Mouse (Mus musculus): ENCODE results near the gene Tmem19. TPM values are rescaled to one million over a fixed set of nuclear protein-coding genes. Genes with fewer than 3 reads are reported as not detected.
"Not testable (repeated sequence)": the region's sequence is repeated elsewhere in the genome, so short reads cannot be mapped to it uniquely, and the experiment has no call there.

The Tmem19 gene
- total and polyA plus RNA-seq, 3 experiments: 8.6 to 15.1 (median 12.1) TPM

DNA sequence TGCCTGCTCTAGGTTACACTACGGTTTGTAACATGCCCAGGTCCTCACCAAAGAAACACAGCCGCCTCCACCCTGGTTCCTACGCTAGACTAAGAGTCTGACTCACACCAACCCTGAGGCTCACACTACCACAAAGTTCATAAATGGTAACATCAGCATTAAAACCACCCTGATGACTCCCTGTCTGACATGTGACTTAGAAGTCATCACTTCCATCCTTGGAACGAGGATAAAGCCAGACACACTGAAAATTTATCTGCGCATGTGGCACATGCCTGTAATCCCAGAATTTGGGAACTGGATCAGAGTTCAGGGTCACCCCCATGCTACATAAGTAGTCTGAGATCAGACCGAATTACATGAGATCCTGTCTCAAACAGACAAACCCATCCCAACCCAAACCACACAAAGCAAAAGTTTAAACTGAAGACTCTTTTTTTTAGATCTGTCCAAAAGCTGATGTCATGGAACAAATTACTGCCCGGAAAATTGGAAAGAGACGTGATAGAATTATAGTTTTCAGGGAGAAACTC is 29.8 kb downstream of the Tmem19 start:
- peaks cover 3% of the 10 kb centered on the region for H3K36me3 ChIP-seq (ENCODE audit: control insufficient read depth, insufficient read depth, low read length)
- intact Hi-C loops (cut with DNase I): no loop called here
- TF ChIP-seq POLR2A (IDR thresholded peaks at IDR 0.05; ENCODE audit: insufficient read depth, low read depth, low read length) (no peak), EP300 (IDR thresholded peaks at IDR 0.05; ENCODE audit: insufficient read depth, low read depth, low read length) (no peak), CTCF (IDR thresholded peaks at IDR 0.05) (no peak)
- no peak overlapping the region for H3K4me3 ChIP-seq
- 48% methylated on average over 8 of the region's 8 CpGs for WGBS
- DNase-seq: peak in 1 of 2 experiments; percentile 18
- 0 out of 2 replicates have a peak overlapping the region, but pooled peaks have one; percentile 24 for H3K9ac ChIP-seq (ENCODE audit: low read depth, low read length)
- no peaks in the 10 kb centered on the region for H3K79me2 ChIP-seq (replicated peaks; ENCODE audit: control insufficient read depth, insufficient read depth, low read length)
- no peaks in the 10 kb centered on the region for H3K27me3 ChIP-seq (ENCODE audit: control insufficient read depth, insufficient read depth, low read length)
- H3K27ac ChIP-seq: peak overlapping the region; percentile 61
- peaks cover 3% of the 10 kb centered on the region for H3K4me1 ChIP-seq (ENCODE audit: control insufficient read depth, insufficient read depth, low read length)

- 60% methylated on average over 3 of the region's 3 CpGs for WGBS
- H3K9ac ChIP-seq (ENCODE audit: low read depth, low read length): no peak overlapping the region
- H3K27me3 ChIP-seq (ENCODE audit: control insufficient read depth, insufficient read depth, low read length): no peaks in the 10 kb centered on the region
- no peak for TF ChIP-seq POLR2A (IDR thresholded peaks at IDR 0.05; ENCODE audit: insufficient read depth, low read depth, low read length)
- TF ChIP-seq EP300 (IDR thresholded peaks at IDR 0.05; ENCODE audit: insufficient read depth, low read depth, low read length): no peak
- no peak for TF ChIP-seq CTCF (IDR thresholded peaks at IDR 0.05)
- no peaks in the 10 kb centered on the region for H3K79me2 ChIP-seq (replicated peaks; ENCODE audit: control insufficient read depth, insufficient read depth, low read length)
- peaks cover 3% of the 10 kb centered on the region for H3K36me3 ChIP-seq (ENCODE audit: control insufficient read depth, insufficient read depth, low read length)
- peak overlapping the region; percentile 64; the same call in 1 of the 2 replicates for H3K27ac ChIP-seq
- H3K4me3 ChIP-seq: no peak overlapping the region
- no peak for DNase-seq
- intact Hi-C loops (cut with DNase I): no loop called here
- peaks cover 3% of the 10 kb centered on the region for H3K4me1 ChIP-seq (ENCODE audit: control insufficient read depth, insufficient read depth, low read length)
These were observed 33.2 kb downstream of the Tmem19 start for GRCm38 (mm10) chr10:115329010-115329530.

DNA sequence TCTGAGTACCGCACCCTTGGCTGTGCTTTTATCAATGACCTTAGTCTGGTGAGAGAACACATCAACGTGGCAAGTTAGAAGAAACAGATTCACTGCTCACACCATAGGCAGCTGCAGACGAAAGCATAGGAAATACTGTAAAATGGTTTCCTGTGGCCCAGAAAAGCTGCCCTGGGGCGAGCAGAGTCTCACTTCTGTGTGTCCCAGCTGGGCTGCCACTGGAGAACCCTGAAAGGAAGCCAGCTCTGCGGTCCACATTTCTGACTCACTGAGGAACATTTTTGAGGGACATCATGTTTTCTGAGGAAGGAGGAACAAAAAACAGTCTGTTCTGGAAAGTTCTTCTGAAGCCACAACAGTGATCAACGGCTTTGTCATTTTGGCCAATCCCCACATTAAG is 33.8 kb downstream of the Tmem19 start:
- no peak for TF ChIP-seq CTCF (IDR thresholded peaks at IDR 0.05)
- TF ChIP-seq EP300 (IDR thresholded peaks at IDR 0.05; ENCODE audit: insufficient read depth, low read depth, low read length): 0 out of 2 replicates have a peak, but pooled peaks have one; percentile 48
- TF ChIP-seq POLR2A (IDR thresholded peaks at IDR 0.05; ENCODE audit: insufficient read depth, low read depth, low read length): no peak
- WGBS: 35% methylated on average over 6 of the region's 6 CpGs
- Histone ChIP-seq H3K27me3 (ENCODE audit: control insufficient read depth, insufficient read depth, low read length) (no peaks in the 10 kb centered on the region), H3K9ac (ENCODE audit: low read depth, low read length) (no peak overlapping the region), H3K36me3 (ENCODE audit: control insufficient read depth, insufficient read depth, low read length) (peaks cover 3% of the 10 kb centered on the region), H3K4me1 (ENCODE audit: control insufficient read depth, insufficient read depth, low read length) (peaks cover 3% of the 10 kb centered on the region), H3K4me3 (no peak overlapping the region), H3K27ac (peak overlapping the region; percentile 64), H3K79me2 (replicated peaks; ENCODE audit: control insufficient read depth, insufficient read depth, low read length) (no peaks in the 10 kb centered on the region)
- intact Hi-C loops (cut with DNase I): no loop called here
- DNase-seq: peak; percentile 70 to 72

DNA sequence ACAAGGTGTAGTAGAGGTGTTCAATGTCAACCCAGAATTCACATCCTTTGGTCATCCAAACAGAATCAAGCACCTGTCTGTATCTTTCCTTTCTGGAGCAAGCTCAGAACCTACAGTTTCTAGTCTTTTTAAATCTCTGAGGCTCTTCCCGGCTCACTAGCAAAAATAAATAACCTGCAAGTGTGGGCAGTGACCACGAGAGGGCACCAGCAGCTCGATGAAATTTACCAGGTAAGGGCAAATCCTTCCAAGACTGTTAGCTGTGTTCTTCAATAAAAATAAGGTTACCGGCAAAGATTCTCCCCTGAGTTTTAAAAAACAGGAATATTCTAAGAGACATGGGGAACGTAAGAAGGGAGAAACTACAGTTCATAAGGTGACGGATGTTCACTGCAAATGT is 39.0 kb downstream of the Tmem19 start:
- H3K27me3 ChIP-seq (ENCODE audit: control insufficient read depth, insufficient read depth, low read length): no peaks in the 10 kb centered on the region
- peaks cover under 1% of the 10 kb centered on the region; the same call in 1 of the 2 replicates for H3K4me1 ChIP-seq (ENCODE audit: control insufficient read depth, insufficient read depth, low read length)
- peak; percentile 90 for TF ChIP-seq CTCF (IDR thresholded peaks at IDR 0.05)
- TF ChIP-seq POLR2A (IDR thresholded peaks at IDR 0.05; ENCODE audit: insufficient read depth, low read depth, low read length): no peak
- TF ChIP-seq EP300 (IDR thresholded peaks at IDR 0.05; ENCODE audit: insufficient read depth, low read depth, low read length): peak; percentile 76; the same call in 1 of the 2 replicates
- 8% methylated on average over 6 of the region's 6 CpGs for WGBS
- intact Hi-C loops (cut with DNase I): loop anchor here (1.0 to 2.0 kb wide), 4 partner anchors 62 to 874 kb away; partner anchors contain the start of genes Thap2 and Zfc3h1
- H3K27ac ChIP-seq: no peak overlapping the region
- H3K4me3 ChIP-seq: no peak overlapping the region
- no peaks in the 10 kb centered on the region for H3K79me2 ChIP-seq (replicated peaks; ENCODE audit: control insufficient read depth, insufficient read depth, low read length)
- no peak overlapping the region for H3K9ac ChIP-seq (ENCODE audit: low read depth, low read length)
- no peaks in the 10 kb centered on the region for H3K36me3 ChIP-seq (ENCODE audit: control insufficient read depth, insufficient read depth, low read length)
- peak; percentile 68 to 74 for DNase-seq

- no peak overlapping the region for H3K27ac ChIP-seq
- DNase-seq: no peak
- H3K9ac ChIP-seq (ENCODE audit: low read depth, low read length): no peak overlapping the region
- no peaks in the 10 kb centered on the region for H3K27me3 ChIP-seq (ENCODE audit: control insufficient read depth, insufficient read depth, low read length)
- H3K79me2 ChIP-seq (replicated peaks; ENCODE audit: control insufficient read depth, insufficient read depth, low read length): no peaks in the 10 kb centered on the region
- intact Hi-C loops (cut with DNase I): loop anchor here (2.0 kb wide), 3 partner anchors 63 to 875 kb away; partner anchors contain the start of genes Thap2 and Zfc3h1
- 84% methylated on average over 5 of the region's 5 CpGs for WGBS
- no peaks in the 10 kb centered on the region for H3K4me1 ChIP-seq (ENCODE audit: control insufficient read depth, insufficient read depth, low read length)
- H3K4me3 ChIP-seq: no peak overlapping the region
- TF ChIP-seq EP300 (IDR thresholded peaks at IDR 0.05; ENCODE audit: insufficient read depth, low read depth, low read length): no peak
- no peak for TF ChIP-seq CTCF (IDR thresholded peaks at IDR 0.05)
- no peaks in the 10 kb centered on the region; the same call in 1 of the 2 replicates for H3K36me3 ChIP-seq (ENCODE audit: control insufficient read depth, insufficient read depth, low read length)
These were observed 40.8 kb downstream of the Tmem19 start for GRCm38 (mm10) chr10:115321317-115322035.

- H3K27me3 ChIP-seq (ENCODE audit: control insufficient read depth, insufficient read depth, low read length); intact Hi-C loops (cut with DNase I); H3K79me2 ChIP-seq (replicated peaks; ENCODE audit: control insufficient read depth, insufficient read depth, low read length); DNase-seq; H3K36me3 ChIP-seq (ENCODE audit: control insufficient read depth, insufficient read depth, low read length); H3K4me3 ChIP-seq; H3K4me1 ChIP-seq (ENCODE audit: control insufficient read depth, insufficient read depth, low read length); H3K9ac ChIP-seq (ENCODE audit: low read depth, low read length); H3K27ac ChIP-seq: not testable (repeated sequence)
- 50% methylated on average over 3 of the region's 3 CpGs for WGBS
These were observed 43.9 kb downstream of the Tmem19 start for GRCm38 (mm10) chr10:115318388-115318787.

Data from heart, adult 2 months (tissue).